Mouse (Mus musculus) thymus, adult 2 months (tissue): ENCODE results near the gene Phf21a. TPM values are rescaled to one million over a fixed set of nuclear protein-coding genes. Genes with fewer than 3 reads are reported as not detected.

Source experiments
- DNase-seq: peaks from one replicate; pipeline ENCODE4 v3.0.0; 2021
- H3K27ac ChIP-seq: fragments of 200-500 bp; 2 replicates; pipeline ENCODE4 v1.5.1; 2012; ENCODE audit warnings: low read length, control low read depth; ENCODE audit not compliant: control insufficient read depth, insufficient read depth
- H3K27me3 ChIP-seq: fragments of 200-500 bp; 2 replicates; pipeline ENCODE4 v1.6.1; 2012; ENCODE audit warnings: mild to moderate bottlenecking, low read length, moderate library complexity, mixed read lengths; ENCODE audit not compliant: control insufficient read depth, insufficient read depth
- H3K36me3 ChIP-seq: fragments of 200-500 bp; 2 replicates; pipeline ENCODE4 v1.6.1; 2012; ENCODE audit warnings: mild to moderate bottlenecking, low read length, moderate library complexity; ENCODE audit not compliant: control insufficient read depth, insufficient read depth
- H3K4me1 ChIP-seq: fragments of 200-500 bp; replicated peaks from 2 replicates; pipeline ENCODE4 v1.6.1; 2012; ENCODE audit warnings: low read length; ENCODE audit not compliant: control insufficient read depth, insufficient read depth
- H3K4me3 ChIP-seq: fragments of 200-500 bp; 2 replicates; pipeline ENCODE4 v1.5.1; 2012; ENCODE audit warnings: mild to moderate bottlenecking, low read length, control low read depth, moderate library complexity; ENCODE audit not compliant: control insufficient read depth, insufficient read depth
- CTCF ChIP-seq: fragments of 200-500 bp; IDR thresholded peaks from 2 replicates; pipeline ENCODE4 v1.5.1; 2012; ENCODE audit warnings: mild to moderate bottlenecking, control low read depth, low read length, moderate library complexity, borderline replicate concordance; ENCODE audit not compliant: control insufficient read depth, poor library complexity, insufficient read depth; ENCODE audit errors: extremely low read depth
- POLR2A ChIP-seq: fragments of 200-500 bp; IDR thresholded peaks from 2 replicates; pipeline ENCODE4 v1.6.1; 2012; ENCODE audit warnings: mild to moderate bottlenecking, low read length, control low read depth, moderate library complexity; ENCODE audit not compliant: control insufficient read depth, poor library complexity, insufficient read depth; ENCODE audit errors: extremely low read depth
- WGBS: fragments of 180-500 bp; shearing (Covaris S2); methylation state at CpG from one replicate; pipeline ENCODE4 v1.1.7; 2018; 5-methylcytosine and 5-hydroxymethylcytosine counted together
- polyA plus RNA-seq: library from polyadenylated mRNA; depleted of rRNA; stranded (reverse); fragments of >200 nt; gene quantifications from 2 replicates; pipeline ENCODE4 v1.2.3, GENCODE M21; 2012

Gene Phf21a
- polyA plus RNA-seq, 1 experiment: 81.6 TPM

GRCm38 (mm10) chr2:92296402-92296801 is 203.5 kb downstream of the Phf21a start:
- Histone ChIP-seq H3K27me3 (no peaks in the 10 kb centered on the region), H3K36me3 (no peaks in the 10 kb centered on the region), H3K4me1 (peaks cover 2% of the 10 kb centered on the region; the same call in 1 of the 2 replicates), H3K4me3 (no peak overlapping the region), H3K27ac (no peak overlapping the region)
- TF ChIP-seq CTCF (no peak), POLR2A (no peak)
- 5% methylated on average over 6 of the region's 6 CpGs for WGBS
- DNase-seq: peak; percentile 75

DNA sequence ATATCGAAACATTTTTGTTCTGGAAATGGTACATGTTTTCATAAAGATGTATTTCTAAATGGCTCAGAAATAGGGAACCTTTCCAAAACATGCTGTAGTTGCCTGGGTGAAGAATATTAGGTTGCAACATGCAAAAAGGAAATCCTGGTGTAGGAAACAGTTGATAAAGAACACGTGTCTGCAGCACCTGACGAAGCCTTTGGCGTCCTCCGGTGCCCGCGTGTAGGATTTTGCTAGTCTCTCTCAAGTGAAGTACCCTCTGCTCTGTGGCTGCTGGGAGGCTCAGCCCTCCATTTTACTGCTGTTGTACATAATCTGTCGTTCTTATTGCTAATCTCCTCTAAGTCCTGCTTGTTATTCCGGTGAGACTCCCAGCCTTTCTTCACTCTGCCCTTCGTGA is 207.0 kb downstream of the Phf21a start:
- TF ChIP-seq POLR2A (no peak), CTCF (no peak)
- no peaks in the 10 kb centered on the region for H3K36me3 ChIP-seq
- no peak for DNase-seq
- WGBS: 57% methylated on average over 10 of the region's 10 CpGs
- no peak overlapping the region for H3K4me3 ChIP-seq
- H3K27me3 ChIP-seq: no peaks in the 10 kb centered on the region
- H3K27ac ChIP-seq: no peak overlapping the region
- H3K4me1 ChIP-seq: peaks cover 2% of the 10 kb centered on the region; the same call in 1 of the 2 replicates

DNA sequence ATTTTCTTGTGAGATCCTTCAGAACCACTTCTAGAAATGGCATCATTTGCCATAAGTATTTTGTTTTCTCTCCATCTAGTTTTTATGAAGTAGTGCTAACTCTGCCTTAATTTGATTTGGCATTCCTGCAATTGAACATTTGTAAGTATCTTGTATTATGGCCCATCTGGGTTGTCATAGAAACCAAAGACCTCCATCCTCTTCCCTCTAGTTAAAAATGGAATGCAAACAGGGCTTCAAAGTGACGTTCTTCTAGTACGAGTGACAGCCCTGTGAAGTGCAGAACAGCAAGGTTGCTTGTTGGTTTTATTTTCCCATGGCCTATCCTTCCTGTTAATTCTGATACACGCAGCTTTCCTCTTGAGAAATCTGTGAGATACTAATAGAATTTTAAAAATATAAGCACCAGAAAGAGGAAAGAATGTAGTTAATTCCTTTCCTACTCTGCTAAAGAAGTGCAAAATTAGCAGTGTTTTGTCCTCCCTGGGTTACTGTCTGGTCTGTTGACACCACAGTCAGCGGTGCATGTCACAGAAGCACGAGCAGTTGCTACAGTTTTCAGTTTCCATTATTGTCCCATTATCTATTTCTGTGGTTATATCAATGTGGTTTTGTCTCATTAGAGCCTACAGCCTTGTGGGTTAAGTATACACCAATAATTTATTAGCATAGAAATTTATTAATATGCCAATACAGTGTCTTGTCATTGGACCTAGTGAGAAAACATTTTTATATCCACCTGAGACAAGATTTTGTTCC is 209.1 kb downstream of the Phf21a start:
- TF ChIP-seq CTCF (no peak), POLR2A (no peak)
- H3K4me3 ChIP-seq: no peak overlapping the region
- no peaks in the 10 kb centered on the region for H3K27me3 ChIP-seq
- H3K36me3 ChIP-seq: no peaks in the 10 kb centered on the region
- 90% methylated on average over 5 of the region's 5 CpGs for WGBS
- H3K4me1 ChIP-seq: peaks cover 2% of the 10 kb centered on the region; the same call in 1 of the 2 replicates
- H3K27ac ChIP-seq: no peak overlapping the region
- DNase-seq: no peak

DNA sequence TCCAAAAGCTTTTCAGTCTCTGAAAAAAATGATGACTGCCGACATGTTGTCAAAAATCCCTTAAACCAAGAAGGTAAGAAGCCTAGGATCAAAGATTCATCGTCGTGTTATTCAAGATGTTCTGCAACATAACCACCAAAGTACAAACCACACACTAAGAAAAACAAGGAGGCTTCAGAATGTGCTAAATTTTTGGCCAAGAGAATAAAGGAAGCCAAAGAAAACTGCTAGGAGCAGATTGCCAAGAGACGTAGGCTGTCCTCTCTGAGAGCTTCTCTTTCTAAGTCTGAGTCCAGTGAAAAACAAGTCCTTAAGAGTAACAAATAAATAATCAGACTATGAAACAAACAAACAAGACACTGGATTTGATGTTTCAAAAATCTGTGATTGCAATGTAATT is 219.6 kb downstream of the Phf21a start:
- Histone ChIP-seq H3K4me1 (no peaks in the 10 kb centered on the region), H3K27ac (no peak overlapping the region), H3K36me3 (no peaks in the 10 kb centered on the region), H3K27me3 (no peaks in the 10 kb centered on the region), H3K4me3 (no peak overlapping the region)
- WGBS: 94% methylated on average over 4 of the region's 4 CpGs
- TF ChIP-seq CTCF: no peak
- TF ChIP-seq POLR2A: no peak
- no peak for DNase-seq

GRCm38 (mm10) chr2:92314031-92314430 is 221.1 kb downstream of the Phf21a start:
- Histone ChIP-seq H3K27me3 (no peaks in the 10 kb centered on the region), H3K4me3 (no peak overlapping the region), H3K4me1 (no peaks in the 10 kb centered on the region), H3K27ac (no peak overlapping the region), H3K36me3 (no peaks in the 10 kb centered on the region)
- TF ChIP-seq CTCF (no peak), POLR2A (no peak)
- 100% methylated on average over 1 of the region's 1 CpGs for WGBS
- DNase-seq: no peak

GRCm38 (mm10) chr2:92316652-92317051 is 223.7 kb downstream of the Phf21a start:
- H3K4me3 ChIP-seq: no peak overlapping the region
- H3K4me1 ChIP-seq: no peaks in the 10 kb centered on the region
- no peak for TF ChIP-seq CTCF
- TF ChIP-seq POLR2A: no peak
- H3K27me3 ChIP-seq: no peaks in the 10 kb centered on the region
- H3K36me3 ChIP-seq: no peaks in the 10 kb centered on the region
- DNase-seq: no peak
- H3K27ac ChIP-seq: no peak overlapping the region
- WGBS: 86% methylated on average over 3 of the region's 3 CpGs

GRCm38 (mm10) chr2:92317228-92317627 is 224.3 kb downstream of the Phf21a start:
- no peak for DNase-seq
- no peak for TF ChIP-seq POLR2A
- TF ChIP-seq CTCF: no peak
- Histone ChIP-seq H3K4me1 (no peaks in the 10 kb centered on the region), H3K27ac (no peak overlapping the region), H3K27me3 (no peaks in the 10 kb centered on the region), H3K4me3 (no peak overlapping the region), H3K36me3 (no peaks in the 10 kb centered on the region)
- 90% methylated on average over 5 of the region's 5 CpGs for WGBS
